Mouse (Mus musculus) lung, adult 2 months (tissue): Measurements from ENCODE around the gene Gm3045. TPM values are rescaled to one million over a fixed set of nuclear protein-coding genes. Genes with fewer than 3 reads are reported as not detected.
A peak's percentile ranks its signal among the peaks of the same experiment; 100 is the strongest.

Experiments
- DNase-seq: peaks from one replicate; pipeline ENCODE4 v3.0.0; 2022
- H3K4me1 ChIP-seq: fragments of 200-500 bp; 2 replicates; pipeline ENCODE4 v1.6.1; 2011; ENCODE audit warnings: low read length; ENCODE audit not compliant: control insufficient read depth, insufficient read depth
- H3K4me3 ChIP-seq: fragments of 200-500 bp; replicated peaks from 2 replicates; pipeline ENCODE3; 2011; ENCODE audit warnings: low read depth, mild to moderate bottlenecking, control low read depth, low read length; ENCODE audit errors: extremely low read depth
- CTCF ChIP-seq: fragments of 200-500 bp; IDR thresholded peaks from 2 replicates; pipeline ENCODE4 v1.5.1; 2011; ENCODE audit warnings: mild to moderate bottlenecking, low read length, control low read depth; ENCODE audit not compliant: insufficient read depth
- POLR2A ChIP-seq: fragments of 200-500 bp; IDR thresholded peaks from 2 replicates; pipeline ENCODE4 v1.6.1; 2011; ENCODE audit warnings: low read depth, mild to moderate bottlenecking, control low read depth, low read length, borderline replicate concordance; ENCODE audit errors: extremely low read depth
- WGBS: fragments of 180-500 bp; shearing (Covaris S2); methylation state at CpG from one replicate; pipeline ENCODE4 v1.1.7; 2018; 5-methylcytosine and 5-hydroxymethylcytosine counted together
- polyA plus RNA-seq: library from polyadenylated mRNA; depleted of rRNA; stranded (reverse); fragments of >200 nt; gene quantifications from 2 replicates; pipeline ENCODE4 v1.2.3, GENCODE M21; 2012

The Gm3045 gene
- polyA plus RNA-seq, 1 experiment: not detected

GRCm38 (mm10) chr13:56412286-56412873, 14.0 kb upstream of the Gm3045 start:
- WGBS: 76% methylated on average over 9 of the region's 9 CpGs
- no peaks in the 10 kb centered on the region for H3K4me1 ChIP-seq
- no peak for DNase-seq
- H3K4me3 ChIP-seq: no peak overlapping the region
- TF ChIP-seq CTCF (no peak), POLR2A (no peak)

DNA sequence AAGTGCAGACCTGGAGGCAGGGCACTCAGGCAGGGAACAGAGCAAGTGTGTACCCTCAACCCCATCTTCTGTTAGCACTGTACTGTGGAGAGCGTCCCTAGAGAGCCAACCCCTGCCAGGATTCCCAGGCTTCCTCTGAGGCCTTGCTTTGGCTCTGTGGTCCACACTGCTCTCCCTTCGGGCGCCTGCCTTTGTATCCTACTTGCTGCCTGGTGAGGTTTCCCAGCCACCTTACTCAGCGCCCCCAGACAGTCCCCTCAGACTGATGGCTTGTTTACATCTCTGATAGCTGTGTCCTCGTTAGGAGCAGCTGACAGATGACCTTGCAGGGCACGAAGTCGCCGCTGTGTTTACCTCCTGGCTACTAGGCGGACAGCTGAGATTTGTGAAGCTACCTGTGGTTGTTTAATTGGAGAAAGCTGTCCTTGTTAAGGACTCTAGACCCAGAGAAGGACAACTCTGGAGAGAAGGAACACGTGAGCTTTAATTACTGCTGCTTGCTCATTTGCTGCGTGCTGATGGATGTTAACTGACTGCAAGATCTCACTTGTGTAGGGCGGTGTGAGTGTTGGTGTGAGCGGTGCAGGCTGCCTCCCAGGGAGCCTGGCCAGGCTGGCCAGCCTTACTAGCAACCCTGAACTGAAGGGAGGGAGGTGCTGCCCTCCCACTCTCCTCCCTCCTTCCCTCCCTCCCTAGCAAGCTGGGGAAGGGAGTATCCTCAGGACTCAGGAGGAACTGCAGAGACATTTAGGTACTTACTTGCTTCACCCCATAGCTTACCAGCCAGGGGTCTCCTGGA, 7.5 kb upstream of the Gm3045 start:
- TF ChIP-seq POLR2A: no peak
- no peak for TF ChIP-seq CTCF
- WGBS: 22% methylated on average over 13 of the region's 13 CpGs
- no peak for DNase-seq
- Histone ChIP-seq H3K4me3 (no peak overlapping the region), H3K4me1 (no peaks in the 10 kb centered on the region)

- no peak overlapping the region for H3K4me3 ChIP-seq
- DNase-seq: no peak
- 56% methylated on average over 6 of the region's 6 CpGs for WGBS
- TF ChIP-seq POLR2A (no peak), CTCF (no peak)
- no peaks in the 10 kb centered on the region for H3K4me1 ChIP-seq
These were observed 6.9 kb upstream of the Gm3045 start for GRCm38 (mm10) chr13:56419538-56419937.

- TF ChIP-seq POLR2A (no peak), CTCF (no peak)
- DNase-seq: peak; percentile 66
- no peak overlapping the region for H3K4me3 ChIP-seq
- WGBS: 20% methylated on average over 16 of the region's 16 CpGs
- no peaks in the 10 kb centered on the region for H3K4me1 ChIP-seq
These were observed 4.2 kb upstream of the Gm3045 start for GRCm38 (mm10) chr13:56422072-56422723.

- no peak for DNase-seq
- no peak for TF ChIP-seq CTCF
- no peak for TF ChIP-seq POLR2A
- H3K4me1 ChIP-seq: no peaks in the 10 kb centered on the region
- no peak overlapping the region for H3K4me3 ChIP-seq
- 59% methylated on average over 7 of the region's 7 CpGs for WGBS
These were observed 463 bp upstream of the Gm3045 start for GRCm38 (mm10) chr13:56425931-56426330.

DNA sequence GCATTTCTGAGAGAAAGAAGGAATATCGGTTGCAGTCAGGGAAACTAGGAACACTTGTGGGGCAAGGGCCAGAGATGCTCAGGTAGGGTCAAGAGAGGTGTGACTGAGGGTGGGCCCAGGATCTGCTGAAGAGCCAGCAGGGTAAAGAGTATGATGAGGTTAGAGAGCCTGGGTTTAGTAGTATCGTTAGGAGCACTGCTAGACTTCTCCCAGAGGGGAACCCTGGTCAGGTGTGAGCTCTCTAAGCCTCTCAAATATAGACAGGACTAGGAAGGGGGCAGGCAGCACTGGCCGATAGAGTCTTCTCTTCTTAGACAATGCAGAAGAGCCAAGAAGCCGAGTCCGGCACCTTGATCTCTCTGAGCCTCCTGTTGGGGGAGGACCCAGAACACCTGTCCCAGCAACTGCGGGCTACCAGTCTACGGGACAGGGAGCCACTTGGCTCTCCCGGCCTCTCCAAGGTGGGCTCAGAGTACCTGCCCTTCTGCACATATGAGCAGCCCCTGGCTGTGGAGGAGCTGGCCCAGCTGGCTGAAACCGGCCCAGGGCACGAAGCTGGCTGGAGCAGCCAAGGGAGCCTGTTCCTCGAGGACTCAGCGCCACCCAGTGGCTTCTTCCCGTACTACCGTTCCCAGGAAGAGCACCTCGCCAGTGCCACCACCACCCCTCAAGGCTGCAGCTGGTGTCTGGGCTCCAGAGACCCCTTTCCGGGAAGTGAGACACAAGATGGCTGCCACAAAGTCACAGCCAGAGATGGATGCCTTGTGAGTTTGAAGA, 2.5 kb downstream of the Gm3045 start:
- no peak for TF ChIP-seq POLR2A
- TF ChIP-seq CTCF: peak; percentile 72; the same call in 1 of the 2 replicates
- WGBS: 24% methylated on average over 16 of the region's 16 CpGs
- Histone ChIP-seq H3K4me3 (no peak overlapping the region), H3K4me1 (no peaks in the 10 kb centered on the region)
- peak; percentile 54 for DNase-seq

DNA sequence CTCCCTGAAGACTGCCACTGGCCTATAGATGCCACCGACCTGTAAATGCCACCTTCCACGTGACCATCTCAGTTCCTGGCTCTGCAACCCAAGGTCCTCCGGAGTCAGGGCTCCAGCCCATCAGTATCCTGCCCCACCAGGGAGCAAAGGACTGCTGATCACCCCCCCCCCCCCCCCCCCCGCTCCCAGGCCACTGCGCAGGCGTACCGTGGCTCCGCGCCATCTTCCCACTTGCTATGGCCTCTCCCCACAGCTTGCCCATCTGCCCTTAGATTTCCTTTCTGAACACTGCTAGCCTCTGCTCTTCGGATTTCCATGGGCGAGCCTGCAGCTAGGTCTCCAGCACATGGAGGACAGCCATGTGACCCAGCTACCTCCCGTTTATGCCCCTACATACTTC, 6.1 kb downstream of the Gm3045 start:
- 86% methylated on average over 11 of the region's 12 CpGs for WGBS
- H3K4me3 ChIP-seq: no peak overlapping the region
- DNase-seq: no peak
- H3K4me1 ChIP-seq: no peaks in the 10 kb centered on the region
- no peak for TF ChIP-seq POLR2A
- TF ChIP-seq CTCF: no peak

- peak; percentile 44 for DNase-seq
- peak; percentile 47 for TF ChIP-seq CTCF
- TF ChIP-seq POLR2A: no peak
- Histone ChIP-seq H3K4me3 (no peak overlapping the region), H3K4me1 (no peaks in the 10 kb centered on the region)
- 25% methylated on average over 10 of the region's 10 CpGs for WGBS
These were observed 7.1 kb downstream of the Gm3045 start for GRCm38 (mm10) chr13:56433466-56433865.

- no peak for TF ChIP-seq CTCF
- no peak for TF ChIP-seq POLR2A
- Histone ChIP-seq H3K4me3 (no peak overlapping the region), H3K4me1 (no peaks in the 10 kb centered on the region)
- no peak for DNase-seq
- WGBS: 63% methylated on average over 9 of the region's 9 CpGs
These were observed 7.9 kb downstream of the Gm3045 start for GRCm38 (mm10) chr13:56434311-56434751.
